Mouse (Mus musculus) adrenal gland, postnatal 14 days (tissue): Measurements from ENCODE around the gene Dirc2. TPM values are rescaled to one million over a fixed set of nuclear protein-coding genes. Genes with fewer than 3 reads are reported as not detected.

Source experiments
- DNase-seq: peaks from one replicate; pipeline ENCODE4 v3.0.0; 2021; ENCODE audit warnings: mixed read lengths
- long read RNA-seq, 2 experiments: library from polyadenylated mRNA; stranded (forward); transcript quantifications; one replicate each; pipeline ENCODE4 v2.0.0; 2021
- total RNA-seq: library from RNA; stranded (reverse); gene quantifications from 2 replicates; pipeline ENCODE4 v1.2.3, GENCODE M21; 2021

The Dirc2 gene
- 28.3 and 32.9 TPM in 2 replicates for total RNA-seq
- long read RNA-seq, experiment 1, full-length matches to known transcripts = 58 of 63 reads
- long read RNA-seq, experiment 1, partial matches to known transcripts = 0 of 63 reads
- long read RNA-seq, experiment 1, other reads (novel, unspliced or antisense) = 5 of 63 reads
- long read RNA-seq, experiment 2, full-length matches to known transcripts = 37 of 42 reads
- long read RNA-seq, experiment 2, partial matches to known transcripts = 2 of 42 reads
- long read RNA-seq, experiment 2, other reads (novel, unspliced or antisense) = 3 of 42 reads

DNA sequence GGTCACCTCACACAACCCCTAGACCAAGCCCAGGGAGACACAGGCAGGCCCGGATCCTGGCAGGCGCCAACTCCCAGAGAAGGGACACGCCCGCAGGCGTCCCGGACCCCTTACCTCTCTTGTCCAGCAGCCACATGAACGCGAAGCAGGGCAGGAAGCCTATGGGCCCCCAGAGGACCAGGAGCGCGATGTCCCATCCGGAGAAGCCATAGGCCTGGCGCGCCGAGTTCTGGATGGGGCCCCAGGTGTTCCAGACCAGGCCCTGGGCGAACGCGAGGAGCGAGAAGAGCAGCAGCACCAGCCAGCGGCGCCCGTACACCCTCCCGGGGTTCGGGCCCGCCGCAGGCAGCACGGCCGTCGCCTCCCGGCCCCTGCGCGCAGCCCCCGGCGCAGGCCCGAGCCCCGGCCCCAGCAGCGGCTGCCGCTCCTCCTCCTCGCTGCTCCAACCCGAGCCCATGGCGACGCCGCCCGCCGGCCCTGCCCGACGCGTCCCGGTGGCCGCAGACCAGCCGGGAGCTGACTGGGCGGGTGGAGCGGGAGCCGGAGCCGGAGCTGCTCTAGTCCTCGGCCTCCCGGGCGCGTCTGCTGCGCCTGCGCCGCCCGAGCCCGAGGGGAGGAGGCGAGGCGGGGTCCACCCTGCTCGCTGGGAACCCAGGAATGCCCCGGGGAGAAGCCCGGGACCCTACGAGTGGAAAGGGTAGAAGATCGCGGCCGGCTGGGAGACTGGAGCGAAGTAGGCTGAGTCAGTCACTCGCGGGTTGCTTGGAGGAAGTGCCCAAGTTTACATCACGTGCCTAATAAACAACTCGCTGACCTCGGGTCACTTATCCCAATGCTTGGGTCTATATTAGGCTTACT, at the start of gene Dirc2:
Gene Dirc2 (minus strand): TSS at position 572 of the 858 bp plus-strand sequence.
- DNase-seq = peak; percentile 87

DNA sequence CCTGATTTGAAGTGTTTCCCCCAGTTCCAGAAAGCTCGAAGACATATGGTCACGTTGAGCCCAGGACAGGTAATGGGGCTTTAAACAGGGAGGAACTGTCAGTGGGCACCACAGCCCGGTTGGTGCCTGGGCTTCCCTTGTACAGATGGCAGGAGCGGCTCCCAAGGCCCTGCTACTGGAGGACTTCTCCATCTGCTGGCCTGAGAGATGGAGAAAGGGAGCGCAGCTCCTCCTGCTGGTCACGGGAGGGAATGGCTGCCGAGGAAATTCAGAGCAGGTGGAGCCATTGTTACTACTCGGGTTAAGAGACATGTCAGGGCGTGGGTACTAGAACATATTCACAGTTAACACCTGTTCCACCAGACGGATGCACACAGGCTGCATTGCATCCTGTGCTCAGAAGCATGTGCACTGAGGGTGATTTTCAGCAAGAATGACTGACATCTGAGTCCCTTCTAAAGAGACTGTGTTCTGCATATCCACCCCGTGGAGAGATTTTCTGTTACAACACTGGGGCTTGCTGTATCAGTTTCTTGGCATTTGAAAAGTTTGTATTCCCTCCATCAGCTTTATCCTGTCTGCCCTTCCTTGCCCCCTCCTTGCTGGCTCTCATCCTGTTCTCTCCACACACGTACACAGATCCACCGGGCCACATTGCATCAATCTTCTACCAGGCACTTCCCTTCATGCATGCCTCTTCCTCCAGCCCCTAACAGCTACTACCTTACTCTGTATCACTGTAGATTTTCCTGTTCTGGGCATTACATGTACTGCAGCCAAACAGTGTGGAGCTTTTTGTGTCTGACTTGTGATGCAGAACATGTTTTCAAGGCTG, 48.3 kb upstream of the Dirc2 start:
- peak; percentile 89 for DNase-seq

DNA sequence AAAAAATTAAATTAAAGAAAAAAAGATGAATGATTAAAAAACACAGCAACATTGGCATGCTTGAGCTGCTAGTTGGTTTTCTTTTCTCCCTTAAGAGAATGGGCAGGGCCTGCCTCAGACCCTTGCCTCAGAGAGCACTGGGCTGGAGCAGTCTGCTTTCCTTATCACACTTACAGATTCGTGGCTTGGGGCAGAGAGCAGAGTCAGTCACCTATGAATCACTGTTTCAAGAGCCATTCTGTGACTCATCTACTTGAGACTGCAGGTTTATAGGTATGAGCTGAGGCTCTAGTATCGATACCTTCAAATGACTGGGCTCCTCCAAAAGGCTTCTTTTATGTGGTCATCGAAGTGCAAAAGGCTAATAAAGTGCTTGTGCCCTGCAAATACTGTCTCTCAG, 44.0 kb upstream of the Dirc2 start:
- no peak for DNase-seq

DNA sequence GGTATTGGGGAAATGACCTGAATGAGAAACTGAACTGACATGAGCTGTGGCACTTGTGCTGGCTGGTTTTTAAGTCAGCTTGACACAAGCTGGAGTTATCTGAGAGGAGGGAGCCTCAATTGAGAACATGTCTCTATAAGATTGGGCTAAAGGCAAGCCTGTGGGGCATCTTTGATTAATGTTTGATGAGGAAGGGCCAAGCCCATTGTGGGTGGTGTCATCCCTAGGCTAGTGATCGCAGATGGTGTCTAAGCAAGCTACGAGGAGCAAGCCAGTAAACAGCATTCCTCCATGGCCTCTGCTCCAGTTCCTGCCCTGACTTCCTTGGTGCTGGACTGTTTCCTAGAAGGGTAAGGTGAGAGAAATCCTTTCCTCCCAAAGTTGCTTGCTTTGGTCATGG, 39.7 kb upstream of the Dirc2 start:
- no peak for DNase-seq

DNA sequence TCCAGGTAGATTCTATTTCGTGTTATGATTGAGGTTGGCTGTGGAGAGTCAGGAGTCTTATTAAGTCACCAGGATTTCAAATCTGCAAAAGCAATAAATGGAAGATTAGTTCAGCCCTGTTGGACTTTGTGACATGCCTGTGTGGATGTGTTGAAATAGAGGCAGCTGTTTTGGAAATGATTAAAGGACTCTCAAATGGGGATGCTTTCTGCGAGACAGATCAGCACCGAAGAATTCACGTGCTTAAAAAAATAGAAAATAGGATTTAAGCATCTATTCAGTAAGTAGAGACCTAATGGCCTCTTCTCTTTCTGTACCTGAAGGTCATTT, 38.5 kb upstream of the Dirc2 start:
- no peak for DNase-seq

DNA sequence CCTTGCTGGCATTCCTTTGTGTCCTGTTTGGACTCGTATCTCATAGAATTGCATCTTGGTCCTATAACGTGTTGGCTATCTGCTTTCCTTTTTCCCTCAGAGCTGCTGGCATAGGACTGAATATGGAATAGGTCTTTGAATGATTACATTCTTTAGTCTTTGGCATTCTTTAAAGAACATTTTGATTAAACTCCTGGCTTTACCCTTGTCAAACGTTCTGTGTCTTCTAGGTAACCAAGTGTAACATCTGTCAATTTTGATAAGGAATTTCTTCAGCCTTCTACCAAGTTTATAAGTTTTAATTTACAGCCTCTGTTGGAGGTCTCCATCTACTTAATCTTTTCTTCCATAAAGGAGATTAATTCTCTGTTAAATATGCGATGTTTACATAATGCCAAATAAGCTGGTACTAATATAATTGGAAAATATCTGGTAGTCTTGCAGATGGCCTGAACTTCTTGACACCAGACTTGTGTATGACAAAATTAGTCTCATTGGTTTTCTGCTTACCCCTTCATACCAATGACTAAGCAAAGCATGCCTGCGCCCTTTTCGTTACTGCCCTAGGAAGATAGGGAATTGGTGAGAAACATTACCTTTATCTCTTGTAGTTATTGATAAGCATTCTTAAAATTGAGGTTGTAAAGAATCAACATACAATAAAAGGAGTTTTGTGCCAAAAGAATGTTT, 38.0 kb upstream of the Dirc2 start:
- no peak for DNase-seq

DNA sequence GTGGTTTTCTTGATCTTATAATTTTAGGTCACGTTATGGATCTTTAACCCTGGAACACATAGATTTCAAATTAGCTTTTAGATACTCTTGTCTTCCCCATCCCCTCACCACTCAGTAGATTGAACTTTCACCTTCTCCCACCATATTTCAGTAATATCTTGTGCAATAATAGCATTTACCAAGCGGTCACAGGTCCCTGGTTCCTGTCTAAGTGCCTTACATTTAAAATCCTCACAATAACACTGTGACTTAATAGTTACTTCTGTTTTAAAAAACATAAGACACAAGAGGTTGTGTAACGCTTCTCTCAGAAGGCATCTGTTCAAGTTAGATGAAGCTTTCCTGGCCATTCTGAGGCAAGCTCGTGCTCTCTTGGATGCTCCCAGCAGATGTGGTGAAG, 34.6 kb upstream of the Dirc2 start:
- no peak for DNase-seq

DNA sequence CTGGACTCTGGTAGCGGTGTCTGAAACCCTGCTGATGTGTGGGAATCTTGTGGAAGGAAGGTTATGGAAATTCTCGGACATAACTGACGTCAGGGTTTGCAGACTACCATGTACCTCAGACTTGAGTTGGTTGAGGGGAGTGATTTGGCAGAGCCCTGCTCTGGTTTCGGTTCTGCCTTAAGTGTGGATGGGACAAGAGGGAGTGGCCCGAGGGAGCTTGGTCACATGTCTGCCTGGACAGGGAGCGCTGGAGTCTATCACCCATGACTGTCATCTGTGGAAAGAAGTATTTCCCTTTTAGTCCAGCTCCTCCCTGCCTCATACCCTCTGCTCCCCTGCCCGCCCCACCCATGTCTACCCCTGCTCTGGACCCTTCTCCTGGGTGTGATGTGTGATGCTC, 33.0 kb upstream of the Dirc2 start:
- DNase-seq = no peak

DNA sequence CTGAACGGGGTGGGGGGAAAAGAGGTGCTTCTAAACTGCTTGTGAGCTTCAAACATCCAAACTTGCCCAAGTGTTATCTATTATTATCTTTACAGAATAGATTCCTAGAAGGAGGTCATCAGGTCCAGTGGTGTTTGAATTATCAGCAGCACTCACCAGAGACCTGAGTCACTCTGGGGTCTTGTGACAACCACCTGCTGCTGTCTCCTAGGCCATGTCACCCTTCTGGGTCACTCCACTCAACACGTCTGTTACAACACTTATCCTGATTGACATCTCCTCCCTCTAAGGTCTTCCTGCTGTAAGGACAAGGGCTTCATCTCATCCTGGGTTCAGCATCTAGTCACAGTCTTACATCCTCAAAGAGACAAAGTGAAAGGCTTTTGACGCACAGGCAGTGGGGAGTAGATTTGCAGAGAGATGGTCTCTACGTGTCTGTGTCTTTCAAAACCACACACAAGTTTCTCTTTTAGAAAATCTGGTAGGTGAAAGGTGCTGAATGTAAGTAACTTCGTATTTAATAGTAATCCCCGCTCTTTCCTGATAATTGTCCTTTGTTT, 22.9 kb upstream of the Dirc2 start:
- no peak for DNase-seq

DNA sequence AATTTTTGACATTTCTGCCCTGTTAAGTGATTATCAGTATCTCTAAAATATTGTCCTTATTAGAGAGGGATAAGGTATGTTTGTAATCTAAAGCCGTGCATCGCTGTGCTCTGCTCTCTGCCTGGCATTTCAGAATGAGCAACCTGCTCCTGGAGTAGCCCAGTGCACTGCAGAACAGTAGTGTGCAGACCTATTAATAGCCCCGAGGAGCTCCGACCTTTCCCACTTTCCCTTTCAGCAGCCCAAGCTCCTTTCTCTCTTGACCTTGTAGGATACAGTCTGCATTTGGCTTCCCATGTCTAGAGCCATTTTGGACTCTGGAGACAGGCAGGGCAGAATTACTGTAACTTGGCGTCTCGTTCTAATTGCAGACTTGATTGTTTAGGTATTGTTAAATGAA, 19.2 kb upstream of the Dirc2 start:
- no peak for DNase-seq

DNA sequence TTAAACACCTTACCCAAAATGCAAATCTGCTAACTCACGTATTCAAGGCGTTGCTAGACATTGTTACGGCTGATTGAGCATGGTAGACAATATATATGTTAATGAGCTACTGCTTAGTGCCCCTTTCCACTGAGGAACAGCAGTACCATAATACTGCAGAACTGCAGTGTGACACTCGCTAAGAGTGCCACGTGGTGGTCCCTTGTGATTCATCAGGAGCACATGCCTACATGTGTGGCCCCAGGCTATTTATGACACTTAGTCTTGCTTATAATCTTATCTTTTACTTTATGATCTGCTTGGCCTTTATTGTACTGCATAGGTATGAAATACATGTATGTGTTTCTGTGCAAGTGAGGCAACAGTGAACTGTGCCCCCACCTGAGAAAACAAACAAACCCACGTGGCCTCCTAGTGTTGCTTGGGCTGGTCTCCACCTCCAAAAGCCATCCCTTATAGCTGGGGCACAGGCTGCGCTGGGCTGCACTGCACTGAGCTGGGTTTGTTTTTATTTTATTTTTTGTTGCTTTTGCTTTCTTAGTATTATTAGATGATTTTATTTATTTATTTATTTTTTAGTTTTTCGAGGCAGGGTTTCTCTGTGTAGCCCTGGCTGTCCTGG, 18.5 kb upstream of the Dirc2 start:
- DNase-seq = no peak

DNA sequence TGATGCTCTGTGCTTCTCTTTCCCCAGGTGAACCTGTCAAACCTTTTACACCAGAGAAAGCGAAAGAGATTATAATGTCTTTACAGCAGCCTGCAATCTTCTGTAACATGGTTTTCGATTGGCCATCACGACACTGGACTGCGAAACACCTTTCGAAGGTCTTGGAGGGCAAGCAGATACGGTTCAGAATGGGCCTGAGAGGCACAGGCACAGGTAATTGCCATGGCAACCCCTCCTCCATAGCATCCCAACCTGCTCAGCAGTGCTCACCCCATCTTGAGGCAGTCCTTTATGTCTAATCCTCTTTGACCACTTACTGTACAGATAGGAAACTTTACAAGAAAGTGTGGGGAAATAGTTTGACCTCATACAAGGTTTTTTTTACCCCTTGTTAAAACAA, 18.0 kb upstream of the Dirc2 start:
- DNase-seq = no peak

DNA sequence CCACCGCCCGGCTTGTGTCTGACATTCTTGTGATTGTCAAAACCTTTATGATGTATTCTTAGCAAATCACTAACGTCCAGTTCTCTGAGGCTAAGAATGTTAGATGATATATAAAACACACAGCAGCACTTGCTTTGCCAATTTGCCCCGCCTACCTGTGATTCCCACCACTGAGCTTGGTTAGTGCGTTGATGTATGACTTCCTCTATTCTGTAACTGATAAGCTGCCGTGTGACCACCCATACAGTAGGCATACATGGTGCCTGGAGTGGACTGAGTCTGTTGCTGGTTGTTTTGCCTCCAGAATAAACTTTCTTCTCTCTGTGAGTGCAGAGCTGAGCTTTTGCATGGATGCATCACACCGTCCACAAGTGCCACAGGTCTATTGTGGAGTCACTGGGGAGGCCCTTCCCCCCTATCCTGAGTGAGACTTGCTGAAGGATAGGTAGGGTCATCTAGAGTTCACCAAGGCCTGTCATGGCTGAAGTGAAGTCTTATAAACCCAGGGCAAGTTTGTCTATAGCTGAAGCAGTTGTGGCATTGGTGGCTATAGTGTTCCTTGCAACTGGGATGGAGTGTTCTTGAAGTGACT, 15.1 kb upstream of the Dirc2 start:
- DNase-seq = no peak

DNA sequence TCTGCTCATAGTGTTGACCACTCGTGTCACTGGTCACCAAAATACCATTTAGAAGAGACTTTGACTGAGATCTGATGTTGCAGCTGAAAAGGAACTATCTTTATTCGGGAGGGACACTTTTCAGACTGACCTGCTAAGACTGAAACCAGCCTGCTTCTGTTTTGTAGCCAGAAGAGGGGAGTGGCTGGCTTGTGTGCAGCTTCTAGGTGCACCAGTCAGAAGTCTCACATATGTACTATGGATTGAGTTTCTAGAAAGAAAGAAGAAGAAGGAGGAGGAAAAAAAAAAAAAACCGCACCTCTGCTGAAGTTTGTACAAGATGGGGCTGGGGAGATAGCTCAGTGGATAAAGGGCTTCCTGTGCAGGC, 14.0 kb upstream of the Dirc2 start:
- DNase-seq = no peak

DNA sequence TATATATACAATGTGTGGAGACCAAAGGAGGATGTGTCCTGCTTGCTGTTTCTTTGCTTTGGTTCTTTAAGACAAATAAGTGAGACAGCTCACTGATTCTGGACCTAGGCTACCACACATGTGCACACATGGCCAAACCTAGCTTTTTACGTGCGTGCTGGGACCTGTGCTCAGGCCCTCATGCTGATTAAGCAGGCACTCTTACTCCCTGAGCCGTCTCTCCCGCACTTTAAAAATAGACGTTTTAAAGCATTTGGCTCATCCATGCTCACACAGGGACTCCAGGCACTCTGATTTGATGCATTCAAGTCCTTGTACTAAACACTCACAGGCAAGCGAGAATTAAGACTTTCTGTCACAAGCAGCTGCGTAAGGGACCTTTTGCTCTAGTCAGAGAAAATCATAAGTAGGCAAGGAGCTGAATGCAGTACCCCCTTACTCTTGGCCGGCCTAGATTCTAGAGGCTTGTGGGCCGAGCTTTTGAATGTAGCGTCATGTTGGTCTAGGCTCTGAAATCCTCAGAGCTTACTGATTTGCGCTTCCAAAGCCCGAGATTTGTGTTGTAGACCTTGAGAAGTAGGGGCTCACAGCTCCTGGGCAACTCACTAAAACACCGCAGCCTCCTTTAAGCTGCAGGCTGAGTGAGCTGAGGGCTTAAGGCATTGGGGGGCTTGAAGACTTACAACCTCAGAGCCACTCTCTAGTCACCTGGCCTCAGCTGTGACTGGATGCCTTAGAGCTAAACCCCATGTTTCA, 13.5 kb upstream of the Dirc2 start:
- DNase-seq = no peak

DNA sequence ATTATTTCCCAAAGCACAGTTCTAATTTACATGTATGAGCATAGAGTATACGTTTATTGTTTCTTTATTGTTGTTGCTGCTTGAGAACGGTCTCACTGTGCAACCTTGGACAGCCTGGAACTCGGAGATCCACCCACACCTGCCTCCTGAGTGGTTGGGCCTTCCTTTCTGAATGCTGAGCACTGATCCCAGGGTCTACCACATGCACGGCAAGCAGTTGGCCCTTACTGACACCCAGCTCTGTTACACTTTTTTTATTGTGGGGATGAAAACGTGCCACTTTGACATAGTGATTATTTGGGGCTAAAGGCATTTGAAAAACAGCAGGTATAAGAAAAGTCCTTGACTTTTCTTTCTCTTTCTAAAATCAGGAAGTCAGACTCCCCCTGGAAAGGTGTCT, 12.5 kb upstream of the Dirc2 start:
- DNase-seq = no peak

DNA sequence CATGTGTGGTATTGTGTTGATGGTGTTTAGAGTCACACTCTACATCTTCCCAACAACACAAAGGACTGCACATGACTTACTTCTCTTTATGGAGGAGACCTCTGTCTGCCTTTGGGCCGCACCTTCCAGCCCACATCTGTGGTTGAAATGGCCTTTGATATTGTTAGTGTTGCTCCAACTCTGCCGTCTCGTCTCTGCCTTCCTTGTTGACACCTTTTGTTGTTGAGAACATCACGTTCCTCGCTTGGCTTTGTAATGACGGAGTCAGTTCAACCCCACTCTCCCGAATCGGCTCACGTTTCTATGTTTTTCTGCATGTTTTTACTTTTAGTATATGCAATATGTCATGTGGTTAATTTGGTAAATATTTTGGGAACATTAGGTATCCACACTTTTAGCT, 11.9 kb upstream of the Dirc2 start:
- DNase-seq = no peak

DNA sequence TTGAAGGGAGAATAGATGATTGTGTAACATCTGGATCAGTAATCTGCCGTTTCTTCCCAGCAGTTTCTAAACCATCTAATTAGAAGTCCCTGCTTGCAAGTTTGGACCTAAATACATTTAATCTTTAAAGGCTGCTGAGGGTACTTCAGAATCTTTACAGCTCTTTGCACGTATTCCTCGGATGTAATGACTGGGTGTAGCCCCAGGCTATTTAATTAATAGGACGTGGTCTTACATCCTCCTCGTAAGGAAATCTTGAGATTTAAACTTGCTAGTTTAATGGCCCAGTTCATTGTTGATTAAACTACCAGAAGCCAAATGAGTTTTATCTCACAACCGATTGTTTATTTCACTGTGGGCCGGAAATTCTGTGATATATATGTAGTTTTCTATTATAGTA, 10.5 kb upstream of the Dirc2 start:
- DNase-seq = no peak

DNA sequence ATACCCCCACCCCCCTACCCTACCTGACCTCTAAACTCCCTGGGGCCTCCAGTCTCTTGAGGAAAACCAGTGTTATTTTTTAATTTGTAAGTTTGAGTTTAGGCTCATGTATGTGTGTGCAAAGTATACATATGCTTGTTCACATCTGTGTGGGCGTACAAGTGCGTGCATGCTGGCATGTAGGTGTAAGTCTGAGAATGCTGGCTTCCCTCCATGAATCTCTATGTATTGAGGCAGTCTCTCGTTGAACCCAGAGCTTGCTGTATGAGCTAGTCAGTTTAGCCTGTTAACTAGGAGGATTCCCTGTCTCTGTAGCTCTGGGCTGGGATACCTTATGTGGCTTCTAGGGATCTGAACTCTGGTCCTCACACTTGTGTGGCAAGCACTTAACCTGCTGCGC, 8.6 kb upstream of the Dirc2 start:
- DNase-seq = no peak

DNA sequence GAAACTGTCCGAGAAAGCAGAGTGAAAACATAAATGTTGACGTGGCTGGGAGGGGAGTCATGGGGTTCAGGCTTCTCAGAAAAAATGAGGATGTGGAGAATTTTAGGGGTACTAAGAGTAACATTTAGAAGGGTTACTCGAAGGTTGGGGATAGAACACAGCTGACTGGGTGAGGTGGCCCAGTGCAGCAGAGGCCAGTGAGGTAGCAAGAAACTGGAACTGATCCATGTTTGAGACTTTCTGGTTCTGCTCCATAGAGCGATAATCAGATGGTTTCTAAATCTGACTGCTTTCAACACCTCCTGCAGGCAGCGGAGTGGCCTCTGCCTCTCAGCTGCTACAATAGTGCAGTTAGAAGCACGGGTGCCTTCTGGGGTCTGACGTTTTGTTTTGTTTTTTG, 7.6 kb upstream of the Dirc2 start:
- no peak for DNase-seq

DNA sequence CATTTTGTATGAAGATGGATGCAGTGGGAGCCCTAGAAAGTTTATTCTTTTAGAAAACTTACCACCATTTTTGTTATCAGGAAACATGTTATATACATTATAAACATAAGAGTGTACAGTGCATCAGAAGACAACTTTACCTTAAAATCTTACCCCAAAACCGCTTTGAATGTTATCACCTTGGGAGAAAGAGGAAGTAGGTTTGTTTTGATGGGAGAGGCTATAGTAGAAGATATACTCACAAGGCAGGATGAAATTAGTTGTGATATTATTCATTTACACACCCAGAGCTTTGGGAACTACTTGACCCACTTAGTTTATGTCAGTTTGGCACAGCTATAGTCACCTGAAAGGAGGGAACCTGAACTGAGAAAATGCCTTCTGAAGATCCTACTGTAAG, 6.7 kb upstream of the Dirc2 start:
- DNase-seq = no peak
